Mouse (Mus musculus): ENCODE results near the gene Tuba4a. TPM values are rescaled to one million over a fixed set of nuclear protein-coding genes. Genes with fewer than 3 reads are reported as not detected.

Tuba4a gene
- total RNA-seq, 2 experiments from 2014 or later = 778 to 837 TPM

GRCm38 (mm10) chr1:75180105-75180590, 39.5 kb downstream of the Tuba4a start, which contains the start of gene Abcb6:
Gene Abcb6 (minus strand): TSS chr1:75180392.
- DNase-seq = peak; percentile 83 to 86
- intact Hi-C loops (cut with DNase I) = loop anchor here (5.0 kb wide), 1 partner anchor 72 kb away; no protein-coding TSS in a partner anchor

GRCm38 (mm10) chr1:75179334-75180104, 40.1 kb downstream of the Tuba4a start:
- peak; percentile 39 to 55 for DNase-seq
- intact Hi-C loops (cut with DNase I) = loop anchor here (5.0 kb wide), 1 partner anchor 73 kb away; no protein-coding TSS in a partner anchor

DNA sequence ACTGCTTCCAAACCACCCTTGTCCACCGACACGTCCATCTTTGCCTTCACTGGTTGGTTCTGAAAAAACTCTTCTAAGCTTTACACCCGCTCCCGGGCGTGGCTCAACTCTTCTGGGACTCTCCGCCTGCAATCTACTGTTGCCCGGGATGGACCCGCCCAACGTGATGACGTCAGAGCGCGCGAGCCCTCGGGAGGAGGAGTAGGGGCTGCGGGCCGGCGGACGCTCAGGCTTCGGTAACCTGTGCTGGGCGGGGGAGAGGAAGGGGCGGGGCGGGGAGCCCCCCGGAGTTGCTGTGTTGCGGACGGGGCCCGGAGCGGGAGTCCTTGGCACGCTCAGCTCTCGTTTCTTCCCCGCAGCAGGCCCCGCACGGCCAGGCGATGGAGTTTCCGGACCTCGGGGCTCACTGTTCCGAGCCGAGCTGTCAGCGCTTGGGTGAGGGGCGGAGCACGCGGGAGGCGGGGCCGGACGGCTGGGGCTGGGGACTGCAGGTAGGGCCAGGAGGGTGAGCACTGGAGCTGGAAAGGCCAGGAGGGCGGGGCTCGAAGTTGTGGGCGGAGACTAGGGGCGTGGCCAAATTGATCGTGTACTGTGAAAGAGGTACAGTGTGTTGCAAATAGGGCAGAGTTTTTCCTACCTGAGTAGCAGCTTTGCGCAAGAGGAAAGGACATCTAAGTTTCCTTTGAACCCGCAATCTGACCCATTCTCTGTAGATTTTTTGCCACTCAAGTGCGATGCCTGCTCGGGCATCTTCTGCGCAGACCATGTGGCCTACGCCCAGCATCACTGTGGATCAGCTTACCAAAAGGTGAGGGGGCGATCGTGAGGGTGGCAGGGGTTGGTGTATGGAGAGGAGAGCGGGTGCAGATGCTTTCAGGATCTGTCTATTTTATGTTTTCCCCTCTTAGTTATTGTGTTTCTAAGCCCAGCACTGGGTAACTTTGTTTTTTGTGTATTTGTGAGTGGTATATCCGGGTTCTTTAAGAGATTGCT, 50.9 kb downstream of the Tuba4a start, which contains the start of gene Zfand2b:
Zfand2b (plus strand) TSS at position 175 of the 993 bp plus-strand sequence.
- peak; percentile 97 for DNase-seq
- intact Hi-C loops (cut with DNase I) = loop anchor here (1.0 to 5.0 kb wide), 3 partner anchors 22 to 69 kb away; partner anchors contain the start of gene Dnajb2

- intact Hi-C loops (cut with DNase I) = loop anchor here (1.0 to 5.0 kb wide), 3 partner anchors 23 to 69 kb away; partner anchors contain the start of gene Dnajb2
- no peak for DNase-seq
These were observed 51.6 kb downstream of the Tuba4a start for GRCm38 (mm10) chr1:75168093-75168471.

Small RNA genes lying within 50 kb of the gene (microRNA-seq; reads per million reads assigned to microRNA genes)
- 0 reads per million in 2 experiments for gene Gm27943 (ENCODE audit: borderline number of aligned reads in 2 of 2)

Other genes with a start within 250 kb of the Tuba4a start
- 1 to 10 TPM; 4.5 TPM for gene Nhej1, start 94.7 kb downstream of the Tuba4a start, total RNA-seq (2021)
- under 1 TPM; 0.56 to 0.57 TPM for gene Slc23a3, start 86.0 kb downstream of the Tuba4a start, total RNA-seq (2021)
- gene Cnppd1, start 77.2 kb downstream of the Tuba4a start, total RNA-seq (2021) = 10 to 100 TPM; 23.2 to 30.0 TPM
- gene Retreg2, start 77.1 kb downstream of the Tuba4a start, total RNA-seq (2021) = 10 to 100 TPM; 22.2 to 23.5 TPM
- gene Zfand2b, start 51.2 kb downstream of the Tuba4a start, total RNA-seq (2021) = 10 to 100 TPM; 14.9 to 17.6 TPM
- gene Abcb6, start 39.5 kb downstream of the Tuba4a start, total RNA-seq (2021) = 10 to 100 TPM; 28.8 to 30.4 TPM
- gene Ankzf1, start 27.7 kb downstream of the Tuba4a start, total RNA-seq (2021) = 10 to 100 TPM; 13.3 to 13.5 TPM
- 10 to 100 TPM; 73.8 to 76.3 TPM for gene Atg9a, start 27.7 kb downstream of the Tuba4a start, total RNA-seq (2021)
- gene Glb1l, start 9.1 kb downstream of the Tuba4a start, total RNA-seq (2021) = 1 to 10 TPM; 2.5 to 4.0 TPM
- 10 to 100 TPM; 38.1 to 41.0 TPM for gene Stk16, start 9.0 kb downstream of the Tuba4a start, total RNA-seq (2021)
- not detected for gene A630095N17Rik, start 12.2 kb upstream of the Tuba4a start, total RNA-seq (2021)
- 100 to 1,000 TPM; 104 to 112 TPM for gene Dnajb2, start 16.5 kb upstream of the Tuba4a start, total RNA-seq (2021)
- under 1 TPM; 0.92 to 0.95 TPM for gene Ptprn, start 44.6 kb upstream of the Tuba4a start, total RNA-seq (2021)
- not detected for gene Resp18, start 58.5 kb upstream of the Tuba4a start, total RNA-seq (2021)
- gene Dnpep, start 98.1 kb upstream of the Tuba4a start, total RNA-seq (2021) = 10 to 100 TPM; 78.0 to 89.7 TPM
- gene Des, start 140.5 kb upstream of the Tuba4a start, total RNA-seq (2021) = 1,000 to 10,000 TPM; 1,347 to 1,420 TPM
- gene Speg, start 155.4 kb upstream of the Tuba4a start, total RNA-seq (2021) = 100 to 1,000 TPM; 120 to 128 TPM
- gene Gmppa, start 216.1 kb upstream of the Tuba4a start, total RNA-seq (2021) = 10 to 100 TPM; 35.5 to 39.9 TPM
- not detected for gene Asic4, start 230.6 kb upstream of the Tuba4a start, total RNA-seq (2021)